In genomic region chr1:152253906-152254305, GRCm38 (mm10) we compare ENCODE assay signal across 21 mouse cellular contexts.
DNase-seq lines count a peak whose midpoint lies in the region; ATAC-seq and TF ChIP-seq lines count a peak whose summit lies in the region.
"Had no signal": no experiment of that assay in that cellular context is flagged by ENCODE, and none has a peak within 500 bp of the region (broad histone marks: within the 10 kb centered on the region; RNA-seq: fewer than 3 reads in every experiment).

No protein-coding gene starts in this region.

- H3K4me2 ChIP-seq in forebrain, embryonic 15.5 days (replicated peaks), result no peak overlapping the region
- no peak overlapping the region for H3K4me2 ChIP-seq in intestine, postnatal 0 days (replicated peaks; ENCODE audit: low read depth)
- H3K4me2 ChIP-seq: embryonic facial prominence, embryonic 15.5 days; kidney, embryonic 15.5 days; liver, embryonic 13.5 days; midbrain, embryonic 15.5 days had no signal

- no peaks in the 10 kb centered on the region for H3K27me3 ChIP-seq in forebrain, embryonic 15.5 days
- H3K27me3 ChIP-seq in heart, adult 2 months (ENCODE audit: control insufficient read depth, insufficient read depth, low read length), result no peaks in the 10 kb centered on the region
- no peaks in the 10 kb centered on the region for H3K27me3 ChIP-seq in midbrain, embryonic 10.5 days (ENCODE audit: low read depth, poor library complexity, severe bottlenecking)
- H3K27me3 ChIP-seq in intestine, postnatal 0 days (replicated peaks; ENCODE audit: control insufficient read depth, insufficient read depth, low read length), result no peaks in the 10 kb centered on the region
- H3K27me3 ChIP-seq: embryonic facial prominence, embryonic 15.5 days; kidney, embryonic 15.5 days; liver, embryonic 13.5 days; midbrain, embryonic 15.5 days had no signal

- H3K4me3 ChIP-seq in forebrain, embryonic 15.5 days, result no peak overlapping the region
- no peak overlapping the region for H3K4me3 ChIP-seq in heart, adult 2 months
- no peak overlapping the region for H3K4me3 ChIP-seq in midbrain, embryonic 10.5 days
- no peak overlapping the region for H3K4me3 ChIP-seq in intestine, postnatal 0 days (ENCODE audit: low read depth, low read length)
- H3K4me3 ChIP-seq: embryonic facial prominence, embryonic 15.5 days; kidney, embryonic 15.5 days; left cerebral cortex, adult 2 months; liver, embryonic 13.5 days; midbrain, embryonic 15.5 days had no signal

- TF ChIP-seq EP300 in heart, adult 2 months (IDR thresholded peaks at IDR 0.05; ENCODE audit: insufficient read depth, low read depth, low read length), result no peak

- no peak overlapping the region for H3K9ac ChIP-seq in forebrain, embryonic 15.5 days (replicated peaks)
- H3K9ac ChIP-seq in heart, adult 2 months (ENCODE audit: low read depth, low read length), result no peak overlapping the region
- H3K9ac ChIP-seq in intestine, postnatal 0 days (ENCODE audit: low read depth, low read length), result no peak overlapping the region
- H3K9ac ChIP-seq: embryonic facial prominence, embryonic 15.5 days; kidney, embryonic 15.5 days; liver, embryonic 13.5 days; midbrain, embryonic 15.5 days had no signal

- no peak overlapping the region for H3K27ac ChIP-seq in forebrain, embryonic 15.5 days (replicated peaks)
- H3K27ac ChIP-seq in heart, adult 2 months, result no peak overlapping the region
- no peak overlapping the region for H3K27ac ChIP-seq in midbrain, embryonic 10.5 days (replicated peaks)
- H3K27ac ChIP-seq in intestine, postnatal 0 days (ENCODE audit: low read depth, low read length), result no peak overlapping the region
- H3K27ac ChIP-seq: embryonic facial prominence, embryonic 15.5 days; kidney, embryonic 15.5 days; left cerebral cortex, adult 2 months; liver, embryonic 13.5 days; midbrain, embryonic 15.5 days; stomach, postnatal 0 days had no signal

- ATAC-seq in CD4-positive, CD25-positive, alpha-beta regulatory T cell, adult 4 months, result peak; percentile 83
- peak; percentile 95 for ATAC-seq in common myeloid progenitor, adult 5-6 weeks (replicated peaks; ENCODE audit: low read depth, poor library complexity, severe bottlenecking)
- peak; percentile 97 for ATAC-seq in megakaryocyte progenitor cell, adult 5-6 weeks (replicated peaks; ENCODE audit: poor library complexity)
- ATAC-seq in forebrain, embryonic 15.5 days (replicated peaks), result no peak
- no peak for ATAC-seq in intestine, postnatal 0 days
- ATAC-seq: forebrain, embryonic 14.5 days; hindbrain, embryonic 16.5 days; midbrain, embryonic 15.5 days had no signal

- no peaks in the 10 kb centered on the region for H3K9me3 ChIP-seq in forebrain, embryonic 15.5 days
- no peaks in the 10 kb centered on the region for H3K9me3 ChIP-seq in midbrain, embryonic 10.5 days (replicated peaks)
- H3K9me3 ChIP-seq in intestine, postnatal 0 days (ENCODE audit: control insufficient read depth), result no peaks in the 10 kb centered on the region
- H3K9me3 ChIP-seq: embryonic facial prominence, embryonic 15.5 days; kidney, embryonic 15.5 days; liver, embryonic 13.5 days; midbrain, embryonic 15.5 days had no signal

- intact Hi-C loops in heart, adult 2 months (cut with DNase I), result no loop called here

- 83% methylated on average over 4 of the region's 4 CpGs for WGBS in forebrain, embryonic 15.5 days
- 79% methylated on average over 4 of the region's 4 CpGs for WGBS in heart, adult 2 months
- 85% methylated on average over 4 of the region's 4 CpGs for WGBS in midbrain, embryonic 10.5 days
- 82% methylated on average over 4 of the region's 4 CpGs for WGBS in intestine, postnatal 0 days

- H3K36me3 ChIP-seq in forebrain, embryonic 15.5 days, result no peaks in the 10 kb centered on the region
- H3K36me3 ChIP-seq in heart, adult 2 months (ENCODE audit: control insufficient read depth, insufficient read depth, low read length), result no peaks in the 10 kb centered on the region
- H3K36me3 ChIP-seq in midbrain, embryonic 10.5 days, result no peaks in the 10 kb centered on the region
- no peaks in the 10 kb centered on the region for H3K36me3 ChIP-seq in intestine, postnatal 0 days (ENCODE audit: control insufficient read depth, insufficient read depth)
- H3K36me3 ChIP-seq: embryonic facial prominence, embryonic 15.5 days; kidney, embryonic 15.5 days; liver, embryonic 13.5 days; midbrain, embryonic 15.5 days had no signal

- no peak for TF ChIP-seq CTCF in heart, adult 2 months (IDR thresholded peaks at IDR 0.05)
- no peak for TF ChIP-seq CTCF in intestine, postnatal 0 days (IDR thresholded peaks at IDR 0.05; ENCODE audit: low read depth)

- no peaks in the 10 kb centered on the region for H3K4me1 ChIP-seq in forebrain, embryonic 15.5 days
- H3K4me1 ChIP-seq in heart, adult 2 months (ENCODE audit: control insufficient read depth, insufficient read depth, low read length), result no peaks in the 10 kb centered on the region
- peaks cover 7% of the 10 kb centered on the region; the same call in 1 of the 2 replicates for H3K4me1 ChIP-seq in midbrain, embryonic 10.5 days
- H3K4me1 ChIP-seq in intestine, postnatal 0 days (replicated peaks; ENCODE audit: control insufficient read depth, insufficient read depth, low read length), result no peaks in the 10 kb centered on the region
- H3K4me1 ChIP-seq: embryonic facial prominence, embryonic 15.5 days; kidney, embryonic 15.5 days; liver, embryonic 13.5 days had no signal

- no peaks in the 10 kb centered on the region for H3K79me2 ChIP-seq in heart, adult 2 months (replicated peaks; ENCODE audit: control insufficient read depth, insufficient read depth, low read length)

- peak; percentile 5 for DNase-seq in A20 (ENCODE audit: low read depth, low spot score)
- no peak for DNase-seq in heart, adult 2 months
- no peak for DNase-seq in midbrain, embryonic 10.5 days (ENCODE audit: low spot score)
- DNase-seq: adrenal gland, postnatal 25 days; cerebellum, postnatal 25 days; gastrocnemius, postnatal 10 days; kidney, adult 11 months; liver, embryonic 13.5 days; lung, adult 2 months had no signal

- no peak for TF ChIP-seq POLR2A in heart, adult 2 months (IDR thresholded peaks at IDR 0.05; ENCODE audit: insufficient read depth, low read depth, low read length)

Comparison
In these comparisons a context has a peak if more than half of its experiments do, and no peak if none do; other contexts are left out.
1. ATAC-seq: peak in CD4-positive, CD25-positive, alpha-beta regulatory T cell, adult 4 months (single experiment), common myeloid progenitor, adult 5-6 weeks (single experiment) and megakaryocyte progenitor cell, adult 5-6 weeks (single experiment); none in forebrain, embryonic 15.5 days (single experiment) and intestine, postnatal 0 days (single experiment).